Mouse (Mus musculus) bone marrow, adult 2 months (tissue): ENCODE measurements around the gene Ttf2.

Experiments
- CTCF ChIP-seq: fragments of 200-500 bp; IDR thresholded peaks from 2 replicates; pipeline ENCODE4 v1.5.1; 2011; ENCODE audit warnings: low read length, control low read depth; ENCODE audit not compliant: control insufficient read depth, insufficient read depth
- POLR2A ChIP-seq: fragments of 200-500 bp; IDR thresholded peaks from 2 replicates; pipeline ENCODE4 v1.6.1; 2011; ENCODE audit warnings: low read depth, mild to moderate bottlenecking, control low read depth, low read length, borderline replicate concordance; ENCODE audit not compliant: control insufficient read depth

GRCm38 (mm10) chr3:100947286-100947685 is 22.2 kb downstream of the Ttf2 start:
- TF ChIP-seq CTCF (no peak), POLR2A (no peak)
